Mouse (Mus musculus): ENCODE measurements around the gene Plcd1. TPM values are rescaled to one million over a fixed set of nuclear protein-coding genes. Genes with fewer than 3 reads are reported as not detected.

Plcd1 gene
- polyA plus RNA-seq, 1 experiment: 8.8 TPM

GRCm38 (mm10) chr9:119031038-119031437 lies 62.3 kb downstream of the Plcd1 start:
- no peaks in the 10 kb centered on the region for H3K79me3 ChIP-seq (ENCODE audit: low read depth)
- TF ChIP-seq CTCF (IDR thresholded peaks at IDR 0.05; ENCODE audit: control insufficient read depth, insufficient read depth, insufficient read length): no peak
- no peak for TF ChIP-seq MYOG (IDR thresholded peaks at IDR 0.05; ENCODE audit: control insufficient read depth, extremely low read depth, insufficient read length)
- TF ChIP-seq CEBPB (IDR thresholded peaks at IDR 0.05; ENCODE audit: low read depth): no peak
- no peak for TF ChIP-seq MAX (IDR thresholded peaks at IDR 0.05)
- no peak for TF ChIP-seq FOSL1 (IDR thresholded peaks at IDR 0.05; ENCODE audit: insufficient read depth, low read length, poor library complexity, severe bottlenecking)
- no peak for TF ChIP-seq USF1 (IDR thresholded peaks at IDR 0.05; ENCODE audit: low read depth)
- TF ChIP-seq MYOD1 (IDR thresholded peaks at IDR 0.05; ENCODE audit: control insufficient read depth, insufficient read length, low read depth): no peak
- H3K79me2 ChIP-seq (ENCODE audit: control insufficient read depth, insufficient read depth): no peaks in the 10 kb centered on the region
- H3K27me3 ChIP-seq (ENCODE audit: control insufficient read depth, insufficient read depth, insufficient read length): no peaks in the 10 kb centered on the region
- H3K4me3 ChIP-seq (ENCODE audit: insufficient read depth, poor library complexity, severe bottlenecking): no peak overlapping the region
- H3ac ChIP-seq (ENCODE audit: control insufficient read depth, insufficient read length, low read depth): no peak overlapping the region
- peaks cover 3% of the 10 kb centered on the region for H3K36me3 ChIP-seq (ENCODE audit: control insufficient read depth, insufficient read depth)

GRCm38 (mm10) chr9:119029568-119029967 lies 63.7 kb downstream of the Plcd1 start:
- H3K79me3 ChIP-seq (ENCODE audit: low read depth): no peaks in the 10 kb centered on the region
- H3K27me3 ChIP-seq (ENCODE audit: control insufficient read depth, insufficient read depth, insufficient read length): no peaks in the 10 kb centered on the region
- no peak overlapping the region for H3K4me3 ChIP-seq (ENCODE audit: insufficient read depth, poor library complexity, severe bottlenecking)
- no peaks in the 10 kb centered on the region for H3K79me2 ChIP-seq (ENCODE audit: control insufficient read depth, insufficient read depth)
- peak; percentile 80 for TF ChIP-seq CTCF (IDR thresholded peaks at IDR 0.05; ENCODE audit: control insufficient read depth, insufficient read depth, insufficient read length)
- TF ChIP-seq MAX (IDR thresholded peaks at IDR 0.05): no peak
- H3K36me3 ChIP-seq (ENCODE audit: control insufficient read depth, insufficient read depth): no peaks in the 10 kb centered on the region
- no peak overlapping the region for H3ac ChIP-seq (ENCODE audit: control insufficient read depth, insufficient read length, low read depth)

DNA sequence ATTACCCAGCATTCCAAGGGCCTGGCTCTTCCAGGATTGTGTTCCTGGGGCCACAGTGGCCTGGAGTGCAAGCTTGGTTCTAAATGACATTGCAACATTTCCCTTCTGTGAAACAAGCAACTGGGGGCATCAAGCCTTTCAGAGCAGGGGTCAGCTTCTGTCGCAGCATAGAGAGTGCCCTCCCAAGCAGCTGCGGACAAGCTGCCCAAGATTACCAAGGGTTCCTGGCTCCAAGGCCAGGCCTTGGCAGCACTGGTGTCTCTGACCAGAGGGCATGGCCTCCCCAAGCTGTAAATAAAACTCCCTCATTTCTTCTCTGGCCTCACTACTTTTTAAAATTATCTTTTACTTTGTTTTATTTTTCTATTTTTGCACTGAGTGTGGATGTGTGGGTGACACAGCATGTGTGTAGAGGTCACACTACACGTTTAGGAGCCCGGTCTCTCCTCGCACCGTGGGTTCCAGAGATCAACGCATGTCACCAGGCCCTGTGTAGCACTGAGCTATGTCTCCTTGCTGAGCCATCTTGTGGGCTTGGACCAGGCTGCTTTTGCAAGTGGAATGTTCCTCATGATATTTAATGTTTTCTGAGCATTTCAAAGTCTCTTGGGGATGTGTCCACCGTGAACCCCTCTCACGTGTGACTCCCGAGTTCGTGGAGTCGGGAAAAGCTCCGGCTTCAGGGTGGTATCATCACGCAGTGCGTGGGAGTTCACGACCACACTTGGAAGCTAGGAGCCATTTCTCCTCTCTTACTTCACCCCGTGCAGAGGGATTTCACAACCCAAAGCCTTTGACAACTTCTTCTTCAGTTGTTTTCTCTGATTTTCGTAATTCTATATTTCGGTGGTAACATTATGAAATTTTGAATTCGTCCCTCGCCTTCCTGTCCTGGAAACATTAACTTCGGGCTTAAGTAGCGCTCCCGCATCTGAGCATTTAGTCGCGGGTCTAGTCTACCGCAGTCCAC lies 64.8 kb downstream of the Plcd1 start:
- Histone ChIP-seq H3K79me2 (ENCODE audit: control insufficient read depth, insufficient read depth) (no peaks in the 10 kb centered on the region), H3K4me3 (ENCODE audit: insufficient read depth, poor library complexity, severe bottlenecking) (no peak overlapping the region), H3ac (ENCODE audit: control insufficient read depth, insufficient read length, low read depth) (no peak overlapping the region), H3K27me3 (ENCODE audit: control insufficient read depth, insufficient read depth, insufficient read length) (no peaks in the 10 kb centered on the region), H3K79me3 (ENCODE audit: low read depth) (no peaks in the 10 kb centered on the region), H3K36me3 (ENCODE audit: control insufficient read depth, insufficient read depth) (no peaks in the 10 kb centered on the region)
- no peak for TF ChIP-seq MAX (IDR thresholded peaks at IDR 0.05)
- no peak for TF ChIP-seq FOSL1 (IDR thresholded peaks at IDR 0.05; ENCODE audit: insufficient read depth, low read length, poor library complexity, severe bottlenecking)
- no peak for TF ChIP-seq CTCF (IDR thresholded peaks at IDR 0.05; ENCODE audit: control insufficient read depth, insufficient read depth, insufficient read length)
- no peak for TF ChIP-seq USF1 (IDR thresholded peaks at IDR 0.05; ENCODE audit: low read depth)
- no peak for TF ChIP-seq MYOG (IDR thresholded peaks at IDR 0.05; ENCODE audit: control insufficient read depth, extremely low read depth, insufficient read length)
- no peak for TF ChIP-seq MYOD1 (IDR thresholded peaks at IDR 0.05; ENCODE audit: control insufficient read depth, insufficient read length, low read depth)
- no peak for TF ChIP-seq CEBPB (IDR thresholded peaks at IDR 0.05; ENCODE audit: low read depth)

- TF ChIP-seq FOSL1 (IDR thresholded peaks at IDR 0.05; ENCODE audit: insufficient read depth, low read length, poor library complexity, severe bottlenecking) (no peak), MAX (IDR thresholded peaks at IDR 0.05) (no peak), USF1 (IDR thresholded peaks at IDR 0.05; ENCODE audit: low read depth) (no peak), MYOG (IDR thresholded peaks at IDR 0.05; ENCODE audit: control insufficient read depth, extremely low read depth, insufficient read length) (no peak), CTCF (IDR thresholded peaks at IDR 0.05; ENCODE audit: control insufficient read depth, insufficient read depth, insufficient read length) (no peak), CEBPB (IDR thresholded peaks at IDR 0.05; ENCODE audit: low read depth) (no peak), MYOD1 (IDR thresholded peaks at IDR 0.05; ENCODE audit: control insufficient read depth, insufficient read length, low read depth) (no peak)
- no peaks in the 10 kb centered on the region for H3K79me2 ChIP-seq (ENCODE audit: control insufficient read depth, insufficient read depth)
- H3K36me3 ChIP-seq (ENCODE audit: control insufficient read depth, insufficient read depth): no peaks in the 10 kb centered on the region
- H3K27me3 ChIP-seq (ENCODE audit: control insufficient read depth, insufficient read depth, insufficient read length): no peaks in the 10 kb centered on the region
- no peaks in the 10 kb centered on the region for H3K79me3 ChIP-seq (ENCODE audit: low read depth)
- H3K4me3 ChIP-seq (ENCODE audit: insufficient read depth, poor library complexity, severe bottlenecking): no peak overlapping the region
- H3ac ChIP-seq (ENCODE audit: control insufficient read depth, insufficient read length, low read depth): no peak overlapping the region
These were observed 66.0 kb downstream of the Plcd1 start for GRCm38 (mm10) chr9:119027337-119027736.

- Histone ChIP-seq H3K4me3 (ENCODE audit: insufficient read depth, poor library complexity, severe bottlenecking) (no peak overlapping the region), H3ac (ENCODE audit: control insufficient read depth, insufficient read length, low read depth) (no peak overlapping the region), H3K79me3 (ENCODE audit: low read depth) (no peaks in the 10 kb centered on the region), H3K79me2 (ENCODE audit: control insufficient read depth, insufficient read depth) (no peaks in the 10 kb centered on the region), H3K36me3 (ENCODE audit: control insufficient read depth, insufficient read depth) (no peaks in the 10 kb centered on the region), H3K27me3 (ENCODE audit: control insufficient read depth, insufficient read depth, insufficient read length) (no peaks in the 10 kb centered on the region)
- TF ChIP-seq USF1 (IDR thresholded peaks at IDR 0.05; ENCODE audit: low read depth) (no peak), FOSL1 (IDR thresholded peaks at IDR 0.05; ENCODE audit: insufficient read depth, low read length, poor library complexity, severe bottlenecking) (no peak), CTCF (IDR thresholded peaks at IDR 0.05; ENCODE audit: control insufficient read depth, insufficient read depth, insufficient read length) (no peak), CEBPB (IDR thresholded peaks at IDR 0.05; ENCODE audit: low read depth) (no peak), MYOD1 (IDR thresholded peaks at IDR 0.05; ENCODE audit: control insufficient read depth, insufficient read length, low read depth) (no peak), MAX (IDR thresholded peaks at IDR 0.05) (no peak), MYOG (IDR thresholded peaks at IDR 0.05; ENCODE audit: control insufficient read depth, extremely low read depth, insufficient read length) (no peak)
These were observed 67.4 kb downstream of the Plcd1 start for GRCm38 (mm10) chr9:119025832-119026331.

All from C2C12 (cell line).